ENCODE assay signal across 11 mouse cellular contexts in the genomic region with DNA sequence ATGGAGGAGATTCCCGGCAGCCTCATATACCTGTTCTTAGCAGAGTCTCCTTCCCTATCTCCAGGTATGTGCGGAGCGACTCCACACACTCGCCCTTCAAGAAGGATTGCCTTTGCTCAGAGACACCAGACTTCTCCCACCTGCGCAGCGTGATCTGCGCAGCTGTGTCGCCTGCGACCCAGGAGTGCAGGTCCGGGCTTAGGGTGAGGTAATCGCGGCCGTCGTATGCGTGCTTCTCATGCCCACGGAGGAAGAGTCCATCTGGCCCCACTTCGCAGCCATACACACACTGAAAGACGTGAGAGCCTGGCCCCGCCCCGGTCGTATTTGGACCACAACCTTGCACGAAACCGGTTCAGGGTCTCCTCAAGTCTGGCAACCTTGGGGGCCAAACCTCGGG. TPM values are rescaled to one million over a fixed set of nuclear protein-coding genes. Genes with fewer than 3 reads are reported as not detected.
DNase-seq lines count a peak whose midpoint lies in the region; ATAC-seq and TF ChIP-seq lines count a peak whose summit lies in the region.
"Had no signal": no experiment of that assay in that cellular context is flagged by ENCODE, and none has a peak within 500 bp of the region (broad histone marks: within the 10 kb centered on the region; RNA-seq: fewer than 3 reads in every experiment).

No protein-coding gene starts in this region.

- no peak overlapping the region for H3K27ac ChIP-seq in lung, postnatal 0 days (ENCODE audit: low read length)
- H3K27ac ChIP-seq in limb, embryonic 10.5 days = no peak overlapping the region
- no peak overlapping the region for H3K27ac ChIP-seq in stomach, embryonic 16.5 days (ENCODE audit: low read length)

- no peaks in the 10 kb centered on the region for H3K9me3 ChIP-seq in lung, postnatal 0 days (ENCODE audit: low read length)
- no peaks in the 10 kb centered on the region for H3K9me3 ChIP-seq in limb, embryonic 10.5 days (replicated peaks)
- H3K9me3 ChIP-seq in stomach, embryonic 16.5 days (replicated peaks; ENCODE audit: control insufficient read depth, low read length) = no peaks in the 10 kb centered on the region

- H3K36me3 ChIP-seq in lung, postnatal 0 days (ENCODE audit: insufficient read depth, low read length) = no peaks in the 10 kb centered on the region
- no peaks in the 10 kb centered on the region for H3K36me3 ChIP-seq in limb, embryonic 10.5 days
- H3K36me3 ChIP-seq in stomach, embryonic 16.5 days (ENCODE audit: control insufficient read depth, insufficient read depth, low read length) = no peaks in the 10 kb centered on the region

- no peak for ATAC-seq in lung, postnatal 0 days
- peak; percentile 17; the same call in 1 of the 2 replicates for ATAC-seq in stomach, embryonic 16.5 days (ENCODE audit: insufficient read depth, low FRiP score)

- H3K4me3 ChIP-seq in lung, postnatal 0 days (ENCODE audit: low read depth, low read length) = no peak overlapping the region
- H3K4me3 ChIP-seq in limb, embryonic 10.5 days = peak overlapping the region; percentile 20
- H3K4me3 ChIP-seq in stomach, embryonic 16.5 days (replicated peaks; ENCODE audit: low read length) = peak overlapping the region; percentile 2

- TF ChIP-seq EP300 in lung, postnatal 0 days (IDR thresholded peaks at IDR 0.05) = no peak

- 6% methylated on average over 24 of the region's 24 CpGs for WGBS in lung, postnatal 0 days
- WGBS in limb, embryonic 10.5 days = 7% methylated on average over 24 of the region's 24 CpGs
- 5% methylated on average over 24 of the region's 24 CpGs for WGBS in stomach, embryonic 16.5 days

- no peak for TF ChIP-seq CTCF in lung, postnatal 0 days (IDR thresholded peaks at IDR 0.05)

- DNase-seq in embryo, embryonic 11 days = peak; percentile 7
- no peak for DNase-seq in embryo, embryonic 9.5 days (ENCODE audit: extremely low spot score)
- no peak for DNase-seq in lung, postnatal 0 days (ENCODE audit: low spot score)
- no peak for DNase-seq in lung, postnatal 4 days
- DNase-seq in limb, embryonic 10.5 days (ENCODE audit: low spot score) = no peak
- DNase-seq in gastrocnemius, adult 18-20 months (ENCODE audit: low spot score) = no peak
- no peak for DNase-seq in right cerebral cortex, postnatal 4 days
- DNase-seq: cerebellum, adult 9-10 months; gastrocnemius, postnatal 14 days had no signal

- no peak overlapping the region for H3K9ac ChIP-seq in lung, postnatal 0 days (replicated peaks; ENCODE audit: low read depth)
- no peak overlapping the region for H3K9ac ChIP-seq in stomach, embryonic 16.5 days (ENCODE audit: low read length)

- H3K4me1 ChIP-seq in lung, postnatal 0 days (ENCODE audit: insufficient read depth, low read depth, low read length) = no peaks in the 10 kb centered on the region
- H3K4me1 ChIP-seq in limb, embryonic 10.5 days = peaks cover 4% of the 10 kb centered on the region; the same call in 1 of the 2 replicates
- no peaks in the 10 kb centered on the region for H3K4me1 ChIP-seq in stomach, embryonic 16.5 days (ENCODE audit: control insufficient read depth, insufficient read depth, low read length)

- peak overlapping the region; percentile 32 for H3K4me2 ChIP-seq in lung, postnatal 0 days (replicated peaks; ENCODE audit: low read depth, low read length)
- H3K4me2 ChIP-seq in stomach, embryonic 16.5 days (ENCODE audit: low read depth, low read length) = peak overlapping the region; percentile 23

- no peaks in the 10 kb centered on the region for H3K27me3 ChIP-seq in lung, postnatal 0 days (replicated peaks; ENCODE audit: insufficient read depth, low read length)
- H3K27me3 ChIP-seq in limb, embryonic 10.5 days (ENCODE audit: low read depth, poor library complexity, severe bottlenecking) = peaks cover 39% of the 10 kb centered on the region
- peaks cover 21% of the 10 kb centered on the region for H3K27me3 ChIP-seq in stomach, embryonic 16.5 days (ENCODE audit: control insufficient read depth, insufficient read depth, low read length)

RNA-seq across cellular contexts. Expression of a gene that starts 0.9 kb away (rescaled TPM):
- 0.13 and 0.21 TPM in 2 replicates for polyA plus RNA-seq in lung, postnatal 0 days (2015; fragmentation: Nextera tagmentation; extraction: Ambion mirVana)
- polyA plus RNA-seq in limb, embryonic 10.5 days (2016; fragmentation: Nextera tagmentation; extraction: Ambion mirVana) = 0.55 and 1.2 TPM in 2 replicates
- 0.35 and 0.43 TPM in 2 replicates for polyA plus RNA-seq in stomach, embryonic 16.5 days (2015; fragmentation: Nextera tagmentation; extraction: Ambion mirVana)
- not detected for total RNA-seq in gastrocnemius, adult 18-20 months (2021)
- total RNA-seq: gastrocnemius, postnatal 14 days had no signal

RNA-seq across cellular contexts. Expression of a gene that starts 7.4 kb away (rescaled TPM):
- 0.14 TPM in 1 of 2 replicates, not detected in the other for polyA plus RNA-seq in lung, postnatal 0 days (2015; fragmentation: Nextera tagmentation; extraction: Ambion mirVana)
- not detected in 2 replicates for polyA plus RNA-seq in limb, embryonic 10.5 days (2016; fragmentation: Nextera tagmentation; extraction: Ambion mirVana)
- not detected in 2 replicates for polyA plus RNA-seq in stomach, embryonic 16.5 days (2015; fragmentation: Nextera tagmentation; extraction: Ambion mirVana)
- under 1 TPM in 1 of 2 experiments, not detected in 1; 0.37 TPM for total RNA-seq in gastrocnemius, adult 18-20 months (2021)
- polyA plus RNA-seq: spleen, adult 2 months had no signal

RNA-seq across cellular contexts. Expression of a gene that starts 12.5 kb away (rescaled TPM):
- 35.6 and 44.3 TPM in 2 replicates for polyA plus RNA-seq in lung, postnatal 0 days (2015; fragmentation: Nextera tagmentation; extraction: Ambion mirVana)
- polyA plus RNA-seq in limb, embryonic 10.5 days (2016; fragmentation: Nextera tagmentation; extraction: Ambion mirVana) = 69.9 and 92.6 TPM in 2 replicates
- polyA plus RNA-seq in stomach, embryonic 16.5 days (2015; fragmentation: Nextera tagmentation; extraction: Ambion mirVana) = 40.9 and 50.3 TPM in 2 replicates
- not detected for total RNA-seq in gastrocnemius, adult 18-20 months (2021)

RNA-seq across cellular contexts. Expression of a gene that starts 30.1 kb away (rescaled TPM):
- polyA plus RNA-seq in lung, postnatal 0 days (2015; fragmentation: Nextera tagmentation; extraction: Ambion mirVana) = 5.1 and 6.1 TPM in 2 replicates
- polyA plus RNA-seq in limb, embryonic 10.5 days (2016; fragmentation: Nextera tagmentation; extraction: Ambion mirVana) = 8.9 and 9.5 TPM in 2 replicates
- 4.2 and 5.6 TPM in 2 replicates for polyA plus RNA-seq in stomach, embryonic 16.5 days (2015; fragmentation: Nextera tagmentation; extraction: Ambion mirVana)
- total RNA-seq in gastrocnemius, adult 18-20 months (2021) = 10 to 100 TPM; 26.5 to 26.6 TPM

RNA-seq across cellular contexts. Expression of a gene that starts 30.1 kb away (rescaled TPM):
- 63.8 and 72.8 TPM in 2 replicates for polyA plus RNA-seq in lung, postnatal 0 days (2015; fragmentation: Nextera tagmentation; extraction: Ambion mirVana)
- polyA plus RNA-seq in limb, embryonic 10.5 days (2016; fragmentation: Nextera tagmentation; extraction: Ambion mirVana) = 107 and 114 TPM in 2 replicates
- polyA plus RNA-seq in stomach, embryonic 16.5 days (2015; fragmentation: Nextera tagmentation; extraction: Ambion mirVana) = 70.3 and 79.7 TPM in 2 replicates
- 10 to 100 TPM; 21.9 to 22.1 TPM for total RNA-seq in gastrocnemius, adult 18-20 months (2021)
